Mouse (Mus musculus) neutrophil, adult 59 days (primary cell): ENCODE data around the gene Lpxn. TPM values are rescaled to one million over a fixed set of nuclear protein-coding genes. Genes with fewer than 3 reads are reported as not detected.

Source experiments
- total RNA-seq, 2 experiments: library from RNA; stranded (reverse); gene quantifications; 1 replicate in 1 of 2; 2 replicates in 1 of 2; pipeline ENCODE4 v1.2.4; 2023

The Lpxn gene
- total RNA-seq: 10 to 100 TPM in 1 of 2 experiments, 1 to 10 TPM in 1; 6.8 to 10.3 TPM

DNA sequence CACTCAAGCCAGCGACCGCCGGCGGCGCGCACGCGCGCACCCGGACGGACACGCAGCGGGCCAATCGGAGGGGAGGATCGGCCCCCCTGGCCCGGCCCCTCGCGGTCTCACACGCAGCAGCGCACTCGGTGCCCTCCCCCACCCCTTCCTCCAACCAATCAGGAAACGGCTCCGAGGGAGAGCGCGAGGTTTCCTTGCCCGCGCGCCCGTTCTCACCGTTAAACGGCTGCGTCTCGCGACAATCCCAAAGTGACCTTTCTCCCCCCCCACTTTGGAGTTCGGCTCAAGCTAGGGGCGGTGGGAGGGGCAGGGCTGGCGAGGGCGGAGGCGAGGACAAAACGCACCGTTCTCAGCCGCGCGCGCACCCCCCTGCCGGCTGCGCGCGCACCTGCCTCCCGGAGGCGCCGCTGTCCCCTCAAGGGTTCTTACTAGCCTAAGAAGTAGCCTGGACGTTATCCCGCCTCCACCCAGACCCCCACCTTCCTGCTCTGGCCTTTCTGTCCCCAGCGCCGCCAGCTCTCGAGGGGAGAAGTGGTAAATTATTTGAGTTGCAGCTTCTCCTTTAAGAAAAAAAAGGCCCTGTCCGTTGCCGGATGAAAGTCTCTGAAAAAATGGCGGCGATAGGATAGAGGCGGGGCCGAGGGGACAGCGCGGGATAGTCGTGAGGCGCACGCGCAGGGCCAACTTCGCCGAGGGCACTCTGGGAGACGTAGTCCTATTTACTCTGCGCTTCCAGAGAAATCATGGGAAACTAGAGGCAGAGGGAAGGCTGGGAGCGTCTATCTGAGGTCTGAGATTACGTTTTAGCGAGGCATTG lies at the start of gene Lpxn, which contains the start of gene Zfp91:
Gene Lpxn, plus strand, starts transcription at position 683 of the 817 bp plus-strand sequence.
Gene Zfp91, minus strand, starts transcription at position 616 of the 817 bp plus-strand sequence.

DNA sequence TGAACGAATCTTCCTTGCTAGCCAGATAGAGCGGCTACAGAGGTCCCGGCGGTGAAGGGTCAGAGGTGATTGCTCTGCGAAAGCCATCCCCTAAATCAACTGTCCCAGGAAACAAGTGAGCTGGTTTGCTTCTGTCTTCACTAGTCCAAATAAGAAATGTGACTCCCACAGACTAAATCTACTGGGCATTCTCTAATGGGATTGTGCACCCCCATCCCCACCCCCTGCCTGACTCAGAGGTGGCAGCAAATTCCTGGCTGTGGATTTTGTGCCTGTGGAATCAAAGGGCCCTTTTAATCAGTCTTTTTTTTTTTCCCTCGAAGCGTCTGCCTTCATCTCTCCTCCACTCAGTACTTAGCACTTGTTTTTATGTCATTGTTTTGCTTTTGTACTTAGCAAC lies 30.7 kb upstream of the Lpxn start, which contains the start of gene Cntf:
Gene Cntf, minus strand, starts transcription at position 325 of the 400 bp plus-strand sequence.

DNA sequence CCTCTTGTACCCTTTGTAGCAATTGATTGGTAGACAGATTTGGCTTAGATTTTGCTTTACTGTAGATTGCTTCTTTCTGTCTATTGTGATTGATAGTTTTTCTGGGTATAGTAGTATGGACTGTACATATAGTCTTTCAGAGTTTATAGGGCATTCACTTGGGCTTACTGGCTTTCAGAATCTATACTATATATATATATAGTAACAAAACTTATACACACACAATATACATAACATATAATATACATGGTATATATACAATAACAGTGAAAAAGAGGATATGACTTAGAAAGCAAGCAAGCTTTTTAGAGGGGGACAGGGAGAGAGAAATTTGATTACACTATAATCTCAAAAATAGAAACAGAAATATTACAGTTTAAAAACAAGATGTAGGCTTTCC lies 50.4 kb downstream of the Lpxn start, which contains the start of gene Gm5244:
Gene Gm5244, plus strand, starts transcription at position 301 of the 400 bp plus-strand sequence.

DNA sequence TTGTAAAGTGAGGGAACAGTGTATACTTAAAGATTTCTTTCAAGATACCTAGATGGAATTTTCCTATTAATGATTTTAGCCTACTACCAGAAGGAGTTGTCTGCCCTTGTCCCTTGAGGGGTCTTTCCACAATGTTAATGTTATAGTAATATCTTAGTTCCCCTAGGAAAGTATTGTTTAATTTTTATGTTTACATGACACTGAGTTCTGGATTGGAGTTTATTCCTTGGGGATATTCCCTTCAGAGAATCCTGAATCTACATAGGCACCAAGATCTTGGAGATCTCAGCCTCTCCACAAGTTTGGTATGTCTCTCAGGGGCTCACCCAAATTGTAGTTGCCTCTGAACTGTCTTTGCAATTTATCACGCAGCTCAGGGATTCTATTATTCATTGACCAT lies 61.0 kb downstream of the Lpxn start, which contains the start of gene Olfr1444:
Gene Olfr1444, plus strand, starts transcription at position 301 of the 400 bp plus-strand sequence.

Other genes starting within 250 kb of the Lpxn start
- not detected for gene Gm4952, start 196.2 kb upstream of the Lpxn start, total RNA-seq
- gene Glyat, start 162.9 kb upstream of the Lpxn start, total RNA-seq: not detected
- not detected for gene Olfr1442, start 125.8 kb upstream of the Lpxn start, total RNA-seq
- not detected for gene Olfr1443, start 118.1 kb upstream of the Lpxn start, total RNA-seq
- not detected for gene Keg1, start 100.4 kb upstream of the Lpxn start, total RNA-seq
- 1 to 10 TPM; 1.6 to 1.9 TPM for gene Cntf, start 30.6 kb upstream of the Lpxn start, total RNA-seq
- 10 to 100 TPM; 42.7 to 52.7 TPM for gene Zfp91, start 67 bp upstream of the Lpxn start, total RNA-seq
- gene Gm5244, start 50.5 kb downstream of the Lpxn start, total RNA-seq: not detected
- gene Olfr1444, start 61.1 kb downstream of the Lpxn start, total RNA-seq: not detected
- not detected for gene Olfr1445, start 87.7 kb downstream of the Lpxn start, total RNA-seq
- gene Olfr1446, start 97.3 kb downstream of the Lpxn start, total RNA-seq: not detected
- not detected for gene Olfr1447, start 107.5 kb downstream of the Lpxn start, total RNA-seq
- not detected for gene Olfr1448, start 128.2 kb downstream of the Lpxn start, total RNA-seq
- gene Olfr1449, start 134.6 kb downstream of the Lpxn start, total RNA-seq: not detected
- gene Olfr1450, start 154.1 kb downstream of the Lpxn start, total RNA-seq: not detected
- gene Olfr1451, start 198.8 kb downstream of the Lpxn start, total RNA-seq: not detected
- not detected for gene Olfr1453, start 232.1 kb downstream of the Lpxn start, total RNA-seq